Mouse (Mus musculus) adrenal gland, postnatal 14 days (tissue): Measurements from ENCODE around the gene Epha8. TPM values are rescaled to one million over a fixed set of nuclear protein-coding genes. Genes with fewer than 3 reads are reported as not detected.

Source experiments
- DNase-seq: peaks from one replicate; pipeline ENCODE4 v3.0.0; 2021; ENCODE audit warnings: mixed read lengths
- total RNA-seq: library from RNA; stranded (reverse); gene quantifications from 2 replicates; pipeline ENCODE4 v1.2.3, GENCODE M21; 2021

Epha8 gene
- total RNA-seq, 1 experiment from 2014 or later = 0.26 TPM

GRCm38 (mm10) chr4:136904767-136905539 is 51.7 kb downstream of the Epha8 start:
- no peak for DNase-seq

GRCm38 (mm10) chr4:136899154-136899553 is 57.5 kb downstream of the Epha8 start:
- no peak for DNase-seq

- no peak for DNase-seq
Measured at GRCm38 (mm10) chr4:136898637-136899036, 58.0 kb downstream of the Epha8 start, which contains the start of gene C1qa. C1qa (minus strand) TSS chr4:136898803.

- no peak for DNase-seq
Measured at GRCm38 (mm10) chr4:136898084-136898598, 58.5 kb downstream of the Epha8 start.

GRCm38 (mm10) chr4:136896461-136896860 is 60.2 kb downstream of the Epha8 start:
- no peak for DNase-seq

GRCm38 (mm10) chr4:136895861-136896260 is 60.8 kb downstream of the Epha8 start:
- DNase-seq = no peak

GRCm38 (mm10) chr4:136894821-136895220 is 61.8 kb downstream of the Epha8 start:
- DNase-seq = no peak

- DNase-seq = peak; percentile 56
Measured at GRCm38 (mm10) chr4:136893691-136894543, 62.7 kb downstream of the Epha8 start.

- DNase-seq = no peak
Measured at GRCm38 (mm10) chr4:136892811-136893210, 63.8 kb downstream of the Epha8 start, which contains the start of gene C1qc. C1qc (minus strand) TSS chr4:136893065.

GRCm38 (mm10) chr4:136892371-136892770 is 64.2 kb downstream of the Epha8 start:
- DNase-seq = no peak

- DNase-seq = no peak
Measured at GRCm38 (mm10) chr4:136891115-136891514, 65.5 kb downstream of the Epha8 start.

GRCm38 (mm10) chr4:136889981-136890380 is 66.6 kb downstream of the Epha8 start:
- no peak for DNase-seq

GRCm38 (mm10) chr4:136887714-136888113 is 68.9 kb downstream of the Epha8 start:
- no peak for DNase-seq

- DNase-seq = no peak
Measured at GRCm38 (mm10) chr4:136886101-136886500, 70.5 kb downstream of the Epha8 start, which contains the start of gene C1qb. C1qb (minus strand) TSS chr4:136886187.

Other genes starting within 250 kb of the Epha8 start
- 10.3 and 11.3 TPM in 2 replicates for gene Ephb2, start 120.8 kb downstream of the Epha8 start, total RNA-seq
- 28.1 and 31.7 TPM in 2 replicates for gene C1qb, start 70.6 kb downstream of the Epha8 start, total RNA-seq
- gene C1qc, start 63.8 kb downstream of the Epha8 start, total RNA-seq = 23.6 and 28.0 TPM in 2 replicates
- gene C1qa, start 58.0 kb downstream of the Epha8 start, total RNA-seq = 30.2 and 31.6 TPM in 2 replicates
- gene Zbtb40, start 92.0 kb upstream of the Epha8 start, total RNA-seq = 9.9 and 10.2 TPM in 2 replicates